Mouse (Mus musculus) spleen, adult 2 months (tissue): ENCODE measurements around the gene Mta1.

Experiments used
- CTCF ChIP-seq: fragments of 200-500 bp; IDR thresholded peaks from 2 replicates; pipeline ENCODE4 v1.5.1; 2011; ENCODE audit warnings: mild to moderate bottlenecking, inconsistent platforms; ENCODE audit not compliant: insufficient read depth, insufficient read length, insufficient replicate concordance; ENCODE audit errors: extremely low read depth
- POLR2A ChIP-seq: fragments of 200-500 bp; IDR thresholded peaks from 2 replicates; pipeline ENCODE4 v1.6.1; 2011; ENCODE audit warnings: low read depth, low read length, inconsistent platforms

- TF ChIP-seq CTCF: no peak
- TF ChIP-seq POLR2A: no peak
Measured at GRCm38 (mm10) chr12:113149341-113149740, 51.3 kb downstream of the Mta1 start.
